Mouse (Mus musculus) erythroblast, embryonic 14.5 days (primary cell): ENCODE measurements around the gene Mucl1.
"Not testable (repeated sequence)": the region's sequence is repeated elsewhere in the genome, so short reads cannot be mapped to it uniquely, and the experiment has no call there.

Source experiments
- GATA1 ChIP-seq: IDR thresholded peaks from 2 replicates; pipeline ENCODE4 v1.6.1; 2012; ENCODE audit warnings: low read length, inconsistent platforms, mixed read lengths
- TAL1 ChIP-seq: IDR thresholded peaks from 3 replicates; pipeline ENCODE4 v1.6.1; 2012; ENCODE audit warnings: low read length, inconsistent platforms, mixed read lengths

- not testable (repeated sequence) for TF ChIP-seq TAL1, GATA1
Measured at GRCm38 (mm10) chr15:103766836-103767235, 11.6 kb upstream of the Mucl1 start.
